Mouse (Mus musculus): Measurements from ENCODE around the gene Taz.

Taz gene

GRCm38 (mm10) chrX:74281732-74282394 is at the start of gene Taz, which contains the start of gene Dnase1l1:
TSS of gene Taz (plus strand) at chrX:74281912.
TSS of gene Dnase1l1 (minus strand) at chrX:74282337.
- DNase-seq (ENCODE audit: low spot score) = peak; percentile 89

GRCm38 (mm10) chrX:74233196-74233595 is 48.5 kb upstream of the Taz start:
- DNase-seq (ENCODE audit: low spot score) = no peak

- no peak for DNase-seq (ENCODE audit: low spot score)
Observed at GRCm38 (mm10) chrX:74240332-74240731, 41.4 kb upstream of the Taz start.

GRCm38 (mm10) chrX:74243396-74243795 is 38.3 kb upstream of the Taz start:
- no peak for DNase-seq (ENCODE audit: low spot score)

DNA sequence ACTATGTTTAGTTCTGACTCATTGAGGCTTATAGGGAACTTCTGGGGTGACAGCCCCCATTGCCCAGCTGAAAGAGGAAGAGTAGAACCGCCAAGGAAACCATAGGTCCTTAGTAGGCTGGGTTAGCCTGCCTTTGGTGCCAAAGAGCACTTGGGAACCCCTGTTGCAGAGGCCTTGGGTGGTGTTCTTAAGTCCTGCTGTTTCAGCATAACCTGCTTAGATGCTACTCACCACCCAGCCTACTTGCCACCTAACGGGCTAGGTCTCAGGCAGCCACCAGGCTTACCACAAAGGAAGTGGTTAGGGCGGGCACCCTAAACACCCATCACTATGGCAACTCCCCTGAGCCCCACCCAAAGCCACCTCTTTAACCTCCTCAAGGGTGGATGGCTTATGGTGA is 37.9 kb upstream of the Taz start:
- DNase-seq (ENCODE audit: low spot score) = no peak

DNA sequence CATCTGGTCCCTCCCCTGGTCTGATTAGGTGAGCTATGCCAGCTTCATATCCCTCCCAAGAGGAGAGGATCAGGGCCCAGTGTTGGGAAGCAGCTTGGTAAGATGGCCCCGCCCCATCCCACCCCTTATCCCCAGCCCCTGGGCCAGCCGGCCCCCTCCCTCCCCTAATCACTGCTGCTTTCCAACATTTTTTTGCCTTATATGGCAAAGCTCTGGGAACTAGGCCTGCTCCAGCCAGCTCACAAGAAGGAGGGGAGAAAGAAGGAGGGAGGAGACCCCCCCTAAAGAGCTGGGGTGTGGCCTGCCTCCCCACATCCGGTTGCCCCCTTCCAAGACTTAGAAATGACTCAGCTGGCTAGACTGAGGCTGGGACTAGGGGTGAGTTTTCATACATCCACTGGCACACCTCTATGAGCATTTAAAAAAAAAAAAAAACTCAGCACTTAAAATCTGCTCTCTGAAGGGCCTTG is 37.1 kb upstream of the Taz start:
- DNase-seq (ENCODE audit: low spot score) = peak; percentile 70

DNA sequence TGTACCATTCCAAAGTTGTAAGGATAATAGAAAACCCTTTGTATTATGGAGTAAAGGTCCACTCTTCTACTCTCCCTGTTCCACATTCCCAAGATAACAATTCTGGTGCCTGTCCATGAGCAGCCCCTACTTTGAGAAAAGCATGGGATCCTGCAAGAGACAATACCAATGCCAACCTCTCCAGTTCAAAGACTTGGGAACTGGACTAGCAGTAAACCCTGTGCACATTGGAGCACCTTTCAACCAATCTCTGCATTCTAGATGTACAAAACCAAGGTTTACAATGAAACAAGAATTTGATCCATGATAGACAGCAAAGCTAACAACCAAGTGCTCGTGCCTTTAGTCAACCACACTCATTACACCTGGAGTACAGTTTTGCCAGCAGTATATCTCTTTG is 36.6 kb upstream of the Taz start:
- no peak for DNase-seq (ENCODE audit: low spot score)

- DNase-seq (ENCODE audit: low spot score) = peak; percentile 71
Observed at GRCm38 (mm10) chrX:74245687-74246086, 36.0 kb upstream of the Taz start.

DNA sequence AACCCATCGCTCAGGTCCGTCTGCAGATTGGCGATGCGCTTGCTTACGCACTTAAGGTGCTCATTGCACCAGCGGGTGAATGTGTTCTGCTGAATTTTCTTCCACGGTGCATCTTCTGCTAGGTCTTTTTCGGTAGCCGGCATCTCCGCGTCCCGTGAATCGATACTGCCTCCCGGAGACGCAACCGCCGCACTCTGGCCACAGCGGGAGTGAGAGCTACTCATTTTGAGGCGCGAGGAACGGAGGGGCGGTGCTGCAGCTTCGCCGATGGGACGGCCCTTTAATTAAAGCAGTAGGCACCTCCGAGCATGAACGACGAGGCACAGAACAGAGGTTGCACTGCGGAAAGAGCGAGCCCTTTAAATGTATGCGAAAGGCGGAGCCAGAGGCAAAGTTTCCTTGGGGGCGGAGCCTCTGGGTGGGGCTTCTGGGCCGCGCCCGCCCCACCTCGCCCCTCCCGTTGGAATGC is 35.5 kb upstream of the Taz start:
- DNase-seq (ENCODE audit: low spot score) = peak; percentile 89

GRCm38 (mm10) chrX:74246693-74247092 is 35.0 kb upstream of the Taz start:
- no peak for DNase-seq (ENCODE audit: low spot score)

DNA sequence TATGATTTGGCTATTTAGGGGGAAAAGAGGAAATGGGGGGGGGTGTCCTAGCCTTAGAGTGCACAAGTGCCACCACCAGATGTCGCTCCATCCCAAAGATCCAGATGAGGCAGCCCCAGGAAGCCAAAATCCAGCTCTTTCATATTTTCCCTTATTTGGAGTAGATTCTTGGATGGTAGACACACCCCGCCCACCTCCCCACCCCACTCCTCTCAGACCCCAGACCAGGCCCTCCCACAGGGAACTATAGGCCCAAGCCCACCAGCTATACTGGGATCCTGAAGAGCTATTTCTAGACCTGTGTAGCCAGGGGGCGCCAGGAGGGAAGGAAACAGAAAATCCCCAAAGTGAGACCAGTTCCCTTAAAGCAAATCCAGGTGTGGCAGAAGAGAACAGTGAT is 33.1 kb upstream of the Taz start:
- no peak for DNase-seq (ENCODE audit: low spot score)

GRCm38 (mm10) chrX:74249615-74250014 is 32.1 kb upstream of the Taz start, which contains the start of gene Flna:
TSS of gene Flna (minus strand) at chrX:74249820.
- peak; percentile 42 for DNase-seq (ENCODE audit: low spot score)

DNA sequence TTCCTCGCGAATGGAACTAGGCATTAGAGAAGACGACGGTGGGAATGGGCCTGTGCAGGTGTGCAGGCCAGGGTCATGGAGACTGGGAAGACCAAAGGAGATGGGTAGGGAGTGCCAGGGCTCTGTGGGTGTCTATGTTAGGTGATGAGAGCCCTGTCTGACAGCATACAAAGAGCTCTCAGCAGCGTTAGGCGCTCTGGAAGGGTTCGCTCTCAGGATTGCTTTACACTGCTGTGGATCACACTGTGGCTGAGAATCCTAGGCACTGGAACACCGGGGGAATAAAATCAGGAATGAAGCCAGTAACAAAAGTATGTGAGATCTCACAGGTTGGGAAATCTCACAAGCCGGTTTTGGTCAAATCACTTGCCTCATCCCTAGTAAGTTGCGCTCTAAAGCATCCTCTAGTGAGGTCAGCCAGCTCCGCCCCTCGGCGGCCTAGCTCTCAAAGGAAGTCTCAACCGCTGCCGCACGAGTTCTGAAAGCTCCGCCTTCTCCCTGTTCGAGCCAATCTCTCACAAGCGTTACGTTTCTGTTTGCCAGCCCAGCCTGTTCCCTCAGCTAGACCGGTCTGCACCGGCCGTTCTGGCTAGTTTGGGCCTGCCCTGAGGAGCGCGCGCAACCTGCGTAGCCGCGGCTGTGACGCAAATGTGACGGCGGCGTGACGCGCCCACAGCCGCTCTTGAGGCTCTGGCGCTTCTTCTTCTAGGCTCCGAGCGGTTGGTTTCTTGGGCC is 27.4 kb upstream of the Taz start, which contains the start of gene Emd:
Emd (plus strand) TSS at position 535 of the 735 bp plus-strand sequence.
- DNase-seq (ENCODE audit: low spot score) = peak; percentile 89

- DNase-seq (ENCODE audit: low spot score) = no peak
Observed at GRCm38 (mm10) chrX:74254888-74255565, 26.7 kb upstream of the Taz start.

GRCm38 (mm10) chrX:74257746-74258145 is 24.0 kb upstream of the Taz start:
- DNase-seq (ENCODE audit: low spot score) = no peak

DNA sequence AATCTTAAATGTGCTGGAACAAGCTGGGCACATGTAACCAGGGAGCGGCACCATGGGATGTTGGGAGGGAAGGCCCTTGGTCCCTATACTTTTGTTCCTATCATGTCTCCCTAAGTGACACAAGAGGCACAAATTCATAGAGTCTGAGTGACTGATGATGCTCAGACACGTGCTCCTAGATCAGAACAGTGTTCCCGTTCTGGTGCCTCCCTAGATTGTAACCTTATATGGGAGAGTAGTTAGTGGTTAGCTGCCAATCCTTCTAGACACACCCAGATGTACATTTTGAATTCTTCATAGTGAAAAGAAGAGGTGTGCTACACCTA is 12.0 kb upstream of the Taz start:
- no peak for DNase-seq (ENCODE audit: low spot score)

- peak; percentile 93 for DNase-seq (ENCODE audit: low spot score)
Observed at GRCm38 (mm10) chrX:74270062-74270901, 11.4 kb upstream of the Taz start, which contains the start of gene Rpl10. TSS of gene Rpl10 (plus strand) at chrX:74270812.

DNA sequence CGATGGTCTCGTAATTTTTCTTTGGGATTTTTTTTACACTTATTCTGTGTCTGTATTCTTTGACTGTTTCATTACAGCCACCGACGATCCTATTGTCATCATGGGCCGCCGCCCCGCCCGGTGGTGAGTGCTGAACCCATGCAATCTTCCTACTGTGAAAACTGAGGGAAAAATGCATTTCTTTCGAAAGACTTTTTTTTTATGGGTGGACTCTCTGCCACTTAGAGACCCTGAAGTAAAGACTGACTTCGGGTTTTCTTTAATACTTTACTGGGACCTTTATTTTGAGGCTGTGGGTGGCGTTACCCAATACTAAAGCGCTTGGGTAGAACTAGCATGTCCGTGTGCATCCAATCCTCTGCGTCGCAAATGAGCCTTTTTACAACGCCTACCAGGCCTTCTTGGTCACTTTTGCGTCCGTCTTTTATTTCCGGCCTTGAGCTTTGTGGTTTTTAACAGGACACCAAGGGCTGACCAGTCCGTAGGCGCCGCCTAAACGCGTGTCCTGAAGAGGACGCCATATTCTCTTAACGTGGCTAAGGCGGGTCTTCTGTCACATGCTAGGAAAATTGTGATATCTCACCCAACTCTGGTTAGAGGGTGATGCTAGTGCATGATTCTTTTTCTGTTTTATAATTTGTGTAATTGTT is 10.7 kb upstream of the Taz start:
- no peak for DNase-seq (ENCODE audit: low spot score)

DNA sequence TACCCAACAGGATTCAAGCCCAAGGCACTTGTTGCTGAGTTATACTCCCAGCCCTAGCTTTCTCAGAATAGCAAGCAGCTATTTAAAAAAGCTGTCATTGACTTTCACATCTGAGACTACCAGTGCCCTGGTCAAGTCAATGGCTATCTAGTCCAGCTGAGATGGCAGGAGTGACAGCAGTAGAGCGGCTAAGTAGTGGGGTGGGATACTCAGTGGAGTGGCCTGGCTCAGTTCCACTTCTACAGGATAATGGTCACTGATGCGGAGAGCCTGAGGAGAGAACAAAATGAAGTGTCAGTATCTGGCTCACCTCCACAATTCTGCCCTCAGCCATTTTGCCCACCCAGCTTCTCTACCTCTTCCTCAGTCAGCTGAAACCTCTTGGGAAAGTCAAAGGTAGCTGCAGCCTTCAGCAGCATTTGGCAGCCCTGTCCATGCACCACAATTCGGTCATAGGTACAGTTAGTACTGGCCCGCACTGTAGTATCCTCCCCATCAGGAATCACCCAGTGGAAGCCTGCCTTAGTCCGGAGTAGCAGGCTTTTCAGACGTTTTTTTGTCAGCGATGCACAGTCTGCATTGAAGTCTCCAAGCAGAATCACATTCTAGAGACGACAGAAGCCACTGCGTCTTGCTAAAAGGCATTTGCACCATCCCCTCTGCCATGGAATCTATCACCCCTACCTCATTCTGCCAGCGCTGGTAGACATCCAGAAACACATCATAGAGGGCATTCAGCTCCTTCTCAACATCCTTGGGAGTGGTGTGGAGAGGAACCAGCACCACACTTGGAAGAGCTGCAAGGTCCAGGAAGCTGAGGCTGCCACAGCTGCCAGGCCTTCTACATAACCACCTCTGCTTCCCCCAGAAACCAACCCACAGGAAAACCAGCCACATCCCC is 8.0 kb upstream of the Taz start:
- no peak for DNase-seq (ENCODE audit: low spot score)

GRCm38 (mm10) chrX:74277916-74278315 is 3.8 kb upstream of the Taz start:
- no peak for DNase-seq (ENCODE audit: low spot score)
